ENCODE assay signal across 8 mouse cellular contexts in the genomic region with DNA sequence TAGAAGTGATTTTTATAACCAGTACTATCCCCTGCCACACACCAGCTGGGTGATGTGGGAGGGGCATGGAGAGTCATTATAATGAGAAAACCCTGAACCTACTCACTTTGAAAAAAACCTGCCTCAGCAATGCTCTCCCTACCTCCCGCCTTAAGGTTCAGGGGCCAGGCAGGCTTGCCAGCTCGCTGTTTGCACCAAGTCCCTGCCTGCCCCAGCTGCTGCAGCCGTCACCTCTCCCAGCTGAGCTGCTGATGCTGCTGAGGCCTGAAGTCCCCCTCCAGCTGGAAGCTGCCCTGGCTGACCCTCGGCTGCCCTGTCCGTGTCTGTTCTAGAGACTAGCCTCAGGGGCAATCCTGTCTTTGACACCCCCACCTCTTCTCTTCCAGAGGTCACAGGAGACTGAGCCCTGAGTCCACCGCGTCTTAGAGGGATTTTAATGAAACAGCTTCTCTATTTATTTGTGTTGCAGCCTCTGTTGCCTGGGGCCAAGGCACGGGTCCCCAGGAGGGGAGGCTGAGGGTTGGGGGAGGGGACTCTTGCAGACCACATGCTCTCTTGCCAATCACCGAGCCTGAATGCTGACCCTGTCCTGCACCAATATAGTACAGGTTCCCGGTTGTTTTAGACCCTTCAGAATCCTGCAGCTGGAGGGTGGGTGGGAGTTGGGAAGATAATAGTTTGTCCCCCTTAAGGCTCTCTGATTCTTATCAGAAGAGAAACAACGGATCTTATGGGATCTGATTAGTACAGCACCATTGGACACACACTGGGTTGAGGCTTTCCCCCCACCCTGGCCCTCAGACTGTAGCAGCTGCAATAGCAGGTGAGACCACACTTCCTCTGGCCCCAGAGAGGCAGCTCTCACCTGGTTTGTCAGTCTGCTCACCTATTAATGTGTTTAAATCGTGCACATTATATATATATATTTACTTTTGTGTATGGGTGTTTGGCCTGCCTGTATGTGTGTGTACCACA.
DNase-seq lines count a peak whose midpoint lies in the region; ATAC-seq lines count a peak whose summit lies in the region.

No protein-coding gene starts in this region.

- H3K4me1 ChIP-seq in kidney, embryonic 16.5 days (ENCODE audit: insufficient read depth, low read length): peaks cover 15% of the 10 kb centered on the region
- peaks cover 20% of the 10 kb centered on the region for H3K4me1 ChIP-seq in neural tube, embryonic 15.5 days

- H3K4me2 ChIP-seq in kidney, embryonic 16.5 days (replicated peaks; ENCODE audit: low read depth, low read length): peak overlapping the region; percentile 32
- H3K4me2 ChIP-seq in neural tube, embryonic 15.5 days: no peak overlapping the region

- H3K36me3 ChIP-seq in kidney, embryonic 16.5 days (ENCODE audit: insufficient read depth, low read length): no peaks in the 10 kb centered on the region
- H3K36me3 ChIP-seq in neural tube, embryonic 15.5 days: no peaks in the 10 kb centered on the region

- peak; percentile 93 for ATAC-seq in kidney, embryonic 16.5 days (ENCODE audit: low FRiP score, low TSS enrichment)
- peak; percentile 67 for ATAC-seq in neural tube, embryonic 15.5 days (ENCODE audit: low FRiP score)

- no peak overlapping the region; the same call in 1 of the 2 replicates for H3K4me3 ChIP-seq in kidney, embryonic 16.5 days (ENCODE audit: low read length)
- H3K4me3 ChIP-seq in neural tube, embryonic 15.5 days (replicated peaks): no peak overlapping the region

- peak overlapping the region; percentile 78 for H3K27ac ChIP-seq in kidney, embryonic 16.5 days (ENCODE audit: low read length)
- 0 out of 2 replicates have a peak overlapping the region, but pooled peaks have one; percentile 25 for H3K27ac ChIP-seq in neural tube, embryonic 15.5 days (replicated peaks)

- H3K9me3 ChIP-seq in kidney, embryonic 16.5 days (ENCODE audit: low read length): no peaks in the 10 kb centered on the region
- H3K9me3 ChIP-seq in neural tube, embryonic 15.5 days (replicated peaks): no peaks in the 10 kb centered on the region

- WGBS in kidney, embryonic 16.5 days: 10% methylated on average over 12 of the region's 12 CpGs
- 11% methylated on average over 12 of the region's 12 CpGs for WGBS in neural tube, embryonic 15.5 days

- peak overlapping the region; percentile 36 for H3K9ac ChIP-seq in kidney, embryonic 16.5 days (replicated peaks; ENCODE audit: low read length)
- H3K9ac ChIP-seq in neural tube, embryonic 15.5 days (replicated peaks): no peak overlapping the region

- peak; percentile 26 for DNase-seq in urinary bladder, postnatal 14 days (ENCODE audit: low spot score)
- no peak for DNase-seq in urinary bladder, postnatal 10 days (ENCODE audit: low spot score)
- DNase-seq in gastrocnemius, postnatal 25 days: peak; percentile 67
- no peak for DNase-seq in layer of hippocampus, adult 8-10 months (ENCODE audit: low spot score in 2 of 2)
- DNase-seq in adrenal gland, postnatal 10 days: no peak
- no peak for DNase-seq in urinary bladder, adult 18-20 months (ENCODE audit: low spot score in 2 of 2)

- no peaks in the 10 kb centered on the region for H3K27me3 ChIP-seq in kidney, embryonic 16.5 days (ENCODE audit: insufficient read depth, low read length)
- H3K27me3 ChIP-seq in neural tube, embryonic 15.5 days (replicated peaks): no peaks in the 10 kb centered on the region

Comparison
In these comparisons a context has a peak if more than half of its experiments do, and no peak if none do; other contexts are left out.
1. DNase-seq: peak in urinary bladder, postnatal 14 days (single experiment) and gastrocnemius, postnatal 25 days (single experiment); none in urinary bladder, postnatal 10 days (single experiment), layer of hippocampus, adult 8-10 months (0 of 2), adrenal gland, postnatal 10 days (single experiment) and urinary bladder, adult 18-20 months (0 of 2).